Mouse (Mus musculus) G1E (cell line): ENCODE data around the gene Stk39.

ENCODE experiments used
- CTCF ChIP-seq: IDR thresholded peaks from 2 replicates; pipeline ENCODE4 v1.5.1; 2012; ENCODE audit warnings: low read depth, low read length, inconsistent platforms, mixed read lengths
- GATA1 ChIP-seq: IDR thresholded peaks from 2 replicates; pipeline ENCODE4 v1.6.1; 2012; ENCODE audit warnings: borderline replicate concordance, low read length, inconsistent platforms, mixed read lengths
- GATA2 ChIP-seq: IDR thresholded peaks from 2 replicates; pipeline ENCODE4 v1.6.1; 2012; ENCODE audit warnings: low read depth, low read length, inconsistent platforms, borderline replicate concordance

DNA sequence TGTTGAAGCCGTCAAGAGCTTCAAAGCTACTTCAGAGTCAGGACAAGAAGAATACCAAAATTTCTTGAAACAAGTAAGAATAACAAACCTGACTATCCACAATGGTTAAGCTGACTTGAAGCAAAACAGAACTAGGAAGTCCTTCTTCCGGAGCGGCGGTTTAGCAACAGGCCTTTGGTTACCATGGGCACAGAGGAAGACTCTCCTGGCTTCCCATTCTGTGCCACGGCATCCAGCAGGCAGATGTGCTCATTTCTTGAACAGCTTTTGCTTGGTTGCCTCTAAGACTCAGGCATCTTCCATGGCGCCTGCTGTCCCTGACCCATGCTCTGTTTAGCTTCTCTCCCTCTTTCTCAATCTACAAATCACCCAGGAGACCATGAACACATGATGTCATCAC lies 257.7 kb downstream of the Stk39 start:
- TF ChIP-seq CTCF (no peak), GATA1 (no peak), GATA2 (no peak)
